Mouse (Mus musculus) olfactory bulb, adult 2 months (tissue): ENCODE results near the gene Zbtb32.

ENCODE experiments used
- CTCF ChIP-seq: fragments of 200-500 bp; IDR thresholded peaks from 2 replicates; pipeline ENCODE4 v1.5.1; 2012; ENCODE audit warnings: low read depth, mild to moderate bottlenecking, low read length, moderate library complexity; ENCODE audit not compliant: insufficient read depth
- POLR2A ChIP-seq: fragments of 200-500 bp; IDR thresholded peaks from 2 replicates; pipeline ENCODE4 v1.6.1; 2012; ENCODE audit warnings: mild to moderate bottlenecking, low read depth, low read length, moderate library complexity; ENCODE audit not compliant: insufficient read depth

DNA sequence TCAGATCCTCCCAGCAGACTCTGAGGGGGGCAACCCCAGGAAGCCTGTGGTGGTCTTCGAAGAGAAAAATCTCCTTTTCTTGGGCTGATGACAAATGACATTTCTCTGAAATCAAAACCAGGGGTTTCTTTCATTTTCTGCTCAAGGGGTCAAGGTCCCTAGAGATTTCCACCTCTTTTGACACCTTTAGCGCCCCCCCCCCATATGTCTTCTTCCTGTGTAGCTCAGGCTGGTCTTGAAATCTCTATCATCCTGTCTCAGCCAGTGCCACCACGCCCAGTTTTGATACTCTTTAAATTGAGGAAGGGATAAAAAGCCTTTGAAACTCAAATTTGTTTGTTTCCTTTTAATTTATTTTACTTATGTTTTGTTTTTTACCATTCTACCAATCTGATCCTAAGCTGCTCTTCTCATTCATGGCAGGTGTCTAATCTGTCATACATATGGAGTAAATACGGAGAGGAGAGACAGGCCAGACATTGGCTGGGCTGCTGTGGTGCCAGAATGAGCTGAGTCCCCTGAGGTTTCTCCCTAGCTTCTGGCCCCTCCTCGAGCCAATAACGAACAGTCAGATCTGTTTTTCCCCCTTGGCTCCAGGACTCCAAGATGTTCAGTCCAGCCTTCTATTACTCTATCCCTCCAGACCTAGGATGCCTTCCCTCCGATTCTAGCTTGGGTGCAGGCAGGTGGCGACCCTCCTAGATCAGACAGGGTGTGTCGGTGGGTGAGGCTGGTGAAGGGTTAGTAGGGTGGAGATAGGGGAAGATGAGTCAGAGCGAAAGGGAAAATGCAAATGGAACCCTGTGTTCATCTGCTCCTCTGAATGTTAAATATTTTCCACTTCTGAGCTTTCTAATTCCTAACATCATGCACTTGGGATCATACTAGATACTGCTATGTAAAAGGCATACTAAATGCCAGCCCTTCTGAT, 4.9 kb downstream of the Zbtb32 start:
- TF ChIP-seq CTCF (no peak), POLR2A (no peak)
